Mouse (Mus musculus): Measurements from ENCODE around the gene Fgf14.
"Not testable (repeated sequence)": the region's sequence is repeated elsewhere in the genome, so short reads cannot be mapped to it uniquely, and the experiment has no call there.

Gene Fgf14

DNA sequence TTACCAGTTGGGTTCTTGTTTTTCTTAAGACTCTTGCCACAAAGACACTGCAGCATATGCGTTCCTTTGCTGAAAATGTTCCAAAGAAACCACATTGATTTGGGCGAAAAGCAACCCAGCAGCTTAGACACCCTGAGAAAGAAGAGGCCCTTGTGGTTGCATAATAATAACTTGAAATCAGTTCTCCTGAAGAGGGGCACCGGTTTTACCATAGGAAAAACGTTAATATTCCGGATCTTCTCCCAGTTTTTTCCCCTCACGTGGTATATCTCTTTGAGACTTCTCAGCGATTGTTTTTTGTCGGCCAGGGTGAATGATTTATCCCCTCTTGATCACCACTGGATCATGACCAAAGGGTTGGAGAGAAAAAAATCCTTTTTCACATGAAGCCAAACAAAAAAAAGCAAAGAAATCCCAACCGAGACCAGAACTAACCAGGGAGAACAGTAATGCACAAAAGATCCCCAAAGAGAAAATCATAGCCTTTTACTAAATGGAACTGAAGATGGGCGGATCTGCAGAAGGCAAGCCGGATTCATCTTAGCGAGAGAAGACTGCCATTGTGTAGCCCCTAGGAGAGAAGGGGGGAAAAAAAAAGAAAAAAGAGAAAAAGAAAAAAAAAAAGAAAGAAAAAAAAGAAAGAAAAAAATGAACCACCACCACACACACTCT lies at the start of gene Fgf14:
Fgf14 (minus strand) TSS at position 622 of the 672 bp plus-strand sequence.
- in situ Hi-C loops (cut with MseI, MboI) = no loop called here

GRCm38 (mm10) chr14:124677379-124677778 lies 452 bp upstream of the Fgf14 start:
- in situ Hi-C loops (cut with MseI, MboI) = no loop called here

DNA sequence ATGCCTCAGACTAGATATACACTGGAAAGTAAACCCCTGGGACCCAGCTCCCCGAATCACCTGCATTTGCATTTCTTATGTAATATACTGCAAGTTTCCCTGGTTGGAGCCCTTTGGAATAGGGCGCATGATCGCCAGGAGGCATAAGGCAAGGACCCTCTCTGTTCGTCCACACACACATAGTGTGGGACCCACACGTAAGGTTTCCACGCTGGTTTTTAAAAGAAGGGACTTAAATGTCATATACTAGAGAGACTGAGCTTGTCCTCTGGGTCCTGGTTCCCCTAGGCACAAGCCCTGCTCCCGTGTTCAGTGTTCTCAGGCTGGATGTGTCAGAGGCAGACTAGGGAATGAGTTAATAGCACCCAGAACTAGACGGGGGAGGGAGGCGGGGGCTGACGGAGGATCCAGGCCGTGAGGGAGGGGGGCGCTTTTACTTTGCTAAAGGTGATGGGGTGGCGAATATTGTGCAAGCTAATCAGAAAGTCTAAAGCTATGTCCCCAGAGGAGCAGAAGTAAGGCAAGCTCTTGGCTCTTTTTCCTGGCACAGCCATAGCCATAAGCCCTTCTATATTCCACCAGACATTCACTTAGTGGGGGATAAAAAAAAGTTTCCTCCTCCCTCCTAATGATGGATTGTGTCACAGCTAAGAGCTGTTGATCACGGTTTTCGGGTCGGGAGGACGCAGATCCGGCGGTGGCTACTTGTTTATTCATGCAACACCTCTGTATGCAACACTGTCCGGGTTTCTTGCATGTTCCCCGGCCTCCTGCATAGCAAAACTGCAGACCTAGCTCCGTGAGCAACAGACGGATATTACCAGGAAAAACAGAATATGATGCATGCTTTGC lies 1.0 kb downstream of the Fgf14 start:
- in situ Hi-C loops (cut with MseI, MboI) = no loop called here

- in situ Hi-C loops (cut with MseI, MboI) = no loop called here
These were observed 1.7 kb downstream of the Fgf14 start for GRCm38 (mm10) chr14:124675142-124675653.

GRCm38 (mm10) chr14:124674536-124675141 lies 2.3 kb downstream of the Fgf14 start:
- in situ Hi-C loops (cut with MseI, MboI) = no loop called here

DNA sequence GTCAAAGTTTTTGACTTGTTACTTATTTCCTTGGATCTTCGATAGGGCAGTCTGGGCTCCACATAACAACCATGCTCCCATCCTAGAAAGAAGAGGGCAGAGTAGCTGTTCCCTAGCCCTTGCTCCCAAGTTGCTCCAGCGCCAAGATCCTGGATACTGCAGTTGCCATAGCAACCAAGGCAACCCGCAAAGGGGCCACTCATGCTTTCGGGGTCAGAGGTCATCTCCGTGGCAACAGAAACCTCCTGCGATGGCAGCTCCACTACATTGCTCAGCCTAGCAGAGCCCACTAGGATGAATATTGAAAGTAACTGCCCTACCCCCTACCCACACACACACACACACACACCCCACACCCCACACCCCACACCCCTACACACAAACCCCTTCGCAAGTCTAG lies 7.2 kb downstream of the Fgf14 start:
- in situ Hi-C loops (cut with MseI, MboI) = no loop called here

DNA sequence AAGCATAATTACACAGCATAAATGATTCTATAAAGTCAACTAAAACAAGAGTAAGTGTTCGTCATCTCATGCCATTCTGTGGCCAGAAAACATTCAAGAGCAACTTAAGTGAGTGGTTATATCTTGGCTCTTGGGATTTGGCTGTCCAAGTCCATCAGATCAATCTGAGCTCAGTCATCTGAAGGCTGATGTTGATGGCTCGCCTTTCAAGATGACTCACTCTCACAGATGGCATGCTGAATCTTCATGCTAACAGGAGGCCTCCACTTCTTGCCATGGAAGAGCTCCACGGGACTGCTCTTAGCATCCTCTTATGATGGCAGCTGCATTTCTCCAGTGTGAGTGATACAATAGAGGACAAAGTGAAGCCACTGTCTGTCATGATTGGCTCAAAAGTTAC lies 34.1 kb downstream of the Fgf14 start:
- in situ Hi-C loops (cut with MseI, MboI) = no loop called here

- in situ Hi-C loops (cut with MseI, MboI) = no loop called here
These were observed 42.0 kb downstream of the Fgf14 start for GRCm38 (mm10) chr14:124634881-124635280.

- in situ Hi-C loops (cut with MseI, MboI) = no loop called here
These were observed 63.5 kb downstream of the Fgf14 start for GRCm38 (mm10) chr14:124613473-124613872.

GRCm38 (mm10) chr14:124606036-124606711 lies 70.8 kb downstream of the Fgf14 start:
- in situ Hi-C loops (cut with MseI, MboI) = no loop called here

- in situ Hi-C loops (cut with MseI, MboI) = no loop called here
These were observed 71.7 kb downstream of the Fgf14 start for GRCm38 (mm10) chr14:124605031-124605743.

GRCm38 (mm10) chr14:124576571-124576970 lies 100.4 kb downstream of the Fgf14 start:
- in situ Hi-C loops (cut with MseI, MboI) = no loop called here

DNA sequence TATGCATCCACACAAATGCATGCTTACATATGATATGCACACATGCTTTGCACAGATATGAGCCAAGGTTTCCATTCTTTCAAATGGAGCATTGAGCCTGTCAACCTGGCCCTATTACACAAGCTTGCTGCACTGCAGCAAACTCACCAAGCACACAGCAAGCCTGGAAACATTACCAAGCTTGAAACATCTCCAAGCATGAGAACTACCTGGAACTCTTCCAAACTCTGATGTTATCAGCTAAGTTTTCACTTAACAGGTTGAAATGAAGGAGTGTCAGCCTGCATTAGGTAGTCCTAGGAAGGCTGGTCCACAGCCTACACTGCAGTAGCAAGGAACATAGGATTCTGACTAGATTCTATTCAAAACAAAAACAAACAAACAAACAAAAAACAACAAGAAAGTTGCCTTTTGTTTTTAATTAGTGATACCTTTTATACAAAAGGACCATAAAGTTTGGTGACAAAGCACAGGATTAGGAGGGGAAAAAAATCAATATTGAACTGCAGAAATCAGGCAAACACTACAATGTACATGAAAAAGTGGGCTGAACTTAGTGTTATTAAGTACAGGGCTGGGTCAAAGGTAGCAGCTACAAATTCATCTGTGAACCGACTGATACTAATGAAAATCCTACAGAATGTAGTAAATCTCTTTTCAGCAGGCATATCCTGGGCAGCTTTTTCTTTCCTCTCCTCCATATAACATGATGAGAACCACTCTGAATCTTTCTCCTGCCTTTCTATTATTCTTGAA lies 101.6 kb downstream of the Fgf14 start:
- in situ Hi-C loops (cut with MseI, MboI) = no loop called here

DNA sequence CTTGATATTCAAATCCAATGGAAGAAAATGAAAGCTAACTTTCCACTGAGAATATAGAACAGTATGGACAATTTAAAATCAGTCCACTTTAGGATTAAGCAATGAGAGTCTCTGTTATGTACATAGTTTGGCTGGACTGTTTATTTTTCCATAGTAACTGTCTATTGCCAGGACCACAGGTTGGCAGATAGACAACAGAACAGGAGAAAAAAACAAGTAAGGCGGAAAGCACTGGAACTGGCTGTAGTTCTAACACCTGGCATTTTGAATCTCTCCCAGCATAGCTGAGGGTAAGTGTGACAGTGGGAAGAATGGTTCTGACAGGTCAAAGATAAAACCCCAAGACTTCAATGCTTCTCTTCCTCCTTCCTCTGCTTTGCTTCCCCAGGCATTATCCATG lies 110.5 kb downstream of the Fgf14 start:
- in situ Hi-C loops (cut with MseI, MboI) = no loop called here

- in situ Hi-C loops (cut with MseI, MboI) = no loop called here
These were observed 115.4 kb downstream of the Fgf14 start for GRCm38 (mm10) chr14:124561544-124561943.

GRCm38 (mm10) chr14:124536106-124536505 lies 140.8 kb downstream of the Fgf14 start:
- in situ Hi-C loops (cut with MseI, MboI) = no loop called here

GRCm38 (mm10) chr14:124535376-124535775 lies 141.6 kb downstream of the Fgf14 start:
- in situ Hi-C loops (cut with MseI, MboI) = not testable (repeated sequence)

GRCm38 (mm10) chr14:124532051-124532450 lies 144.9 kb downstream of the Fgf14 start:
- in situ Hi-C loops (cut with MseI, MboI) = no loop called here

GRCm38 (mm10) chr14:124512009-124512408 lies 164.9 kb downstream of the Fgf14 start:
- in situ Hi-C loops (cut with MseI, MboI) = no loop called here

DNA sequence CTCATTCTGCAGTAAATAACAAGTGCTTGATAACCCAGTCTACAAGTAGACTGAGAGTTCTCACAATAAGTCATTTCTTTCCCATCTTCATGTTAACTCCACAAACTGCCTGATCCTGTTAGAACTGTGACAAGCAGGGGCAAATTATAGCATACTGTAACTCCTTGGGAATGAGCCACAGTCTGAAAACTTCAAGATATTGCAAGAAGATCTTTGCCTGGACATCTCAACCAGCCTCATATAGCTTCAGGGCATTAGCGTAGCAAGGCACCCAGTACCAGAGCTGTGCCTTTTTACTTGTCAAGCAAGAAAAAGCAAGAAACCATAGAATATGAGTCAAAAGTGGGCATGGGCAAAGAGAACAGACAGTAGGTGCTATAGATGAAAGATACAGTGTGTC lies 188.0 kb downstream of the Fgf14 start:
- in situ Hi-C loops (cut with MseI, MboI) = no loop called here
